Mouse (Mus musculus) c-Kit-positive CD71-positive TER-119-positive erythroid progenitor cells, embryonic 14.5 days (primary cell): ENCODE data around the gene Adamts9.
A peak's percentile ranks its signal among the peaks of the same experiment; 100 is the strongest.

Source experiments
- DNase-seq: peaks from one replicate; pipeline ENCODE4 v3.0.0-alpha.2; 2013; ENCODE audit warnings: low spot score

Adamts9 gene

DNA sequence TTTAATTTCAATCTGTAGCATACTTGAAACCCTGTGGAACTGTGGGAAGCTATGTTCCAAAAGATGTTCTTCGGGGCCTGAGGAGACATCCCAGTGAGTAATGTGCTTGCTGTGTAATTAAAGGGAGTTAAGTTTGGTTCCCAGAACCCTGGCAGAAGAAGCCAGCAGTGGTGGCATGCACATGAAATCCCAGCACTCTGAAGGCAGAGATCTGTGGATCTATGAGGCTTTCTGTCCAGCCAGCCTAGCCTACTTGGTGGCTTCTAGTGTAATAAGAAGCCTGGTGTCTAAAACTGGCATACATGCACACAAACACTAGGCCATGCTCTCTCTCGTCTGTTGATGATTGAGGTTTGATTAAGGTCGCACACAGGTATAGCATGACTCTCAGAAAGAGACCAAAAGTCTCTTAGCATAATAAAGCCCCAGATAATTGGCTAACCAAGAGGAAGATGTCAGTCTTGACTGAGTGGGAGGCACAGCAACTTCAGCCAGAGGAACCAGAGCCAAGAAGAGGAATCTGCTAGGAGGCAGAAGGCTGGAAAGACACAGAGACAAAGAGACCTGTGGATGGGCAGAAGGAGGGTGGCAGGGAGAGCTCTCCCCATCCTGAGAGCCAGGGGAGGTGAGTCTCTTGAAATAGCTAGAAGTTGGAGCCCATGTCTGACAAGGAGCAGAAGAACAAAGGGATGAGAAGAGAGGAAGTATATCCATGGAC lies 138.9 kb downstream of the Adamts9 start:
- no peak for DNase-seq

DNA sequence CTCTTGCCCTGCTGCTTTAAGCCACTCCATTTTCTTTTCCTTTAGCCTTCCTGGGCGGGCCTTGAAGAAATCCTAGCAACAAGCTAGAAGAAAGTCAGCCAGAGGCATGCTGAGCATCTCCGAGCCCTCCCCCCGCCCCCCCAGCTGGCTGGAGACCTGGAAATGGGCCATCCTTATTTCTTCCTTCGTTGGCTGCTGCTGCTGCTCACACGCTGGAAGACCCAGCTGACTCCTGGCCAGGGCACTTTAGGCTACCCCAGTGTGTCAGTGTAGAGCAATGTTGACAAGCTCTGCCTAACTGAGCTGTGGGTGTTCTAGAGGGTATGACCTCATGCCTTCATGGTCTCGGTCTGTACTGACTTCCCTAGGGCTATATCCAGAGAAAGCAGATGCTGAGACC lies 140.1 kb downstream of the Adamts9 start:
- no peak for DNase-seq

DNA sequence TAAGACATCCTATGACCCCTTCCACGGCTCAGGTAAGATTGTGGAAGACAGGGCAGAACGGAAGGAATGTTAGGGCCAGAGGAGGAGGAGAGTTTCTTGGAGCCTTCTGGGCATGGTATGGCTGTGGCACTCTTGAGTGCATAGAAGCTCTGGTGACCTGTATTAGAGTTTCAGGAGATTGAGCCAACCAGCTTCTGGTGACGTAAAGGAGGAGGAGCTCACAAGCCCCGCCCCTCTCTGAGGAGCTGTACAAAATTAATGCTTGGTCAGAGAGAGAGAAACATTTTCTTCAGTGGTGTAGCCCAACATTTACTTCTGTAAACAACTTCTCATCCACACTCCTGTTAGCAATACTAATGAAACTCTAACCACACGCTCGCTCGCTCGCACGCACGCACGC lies 140.9 kb downstream of the Adamts9 start:
- DNase-seq = no peak

DNA sequence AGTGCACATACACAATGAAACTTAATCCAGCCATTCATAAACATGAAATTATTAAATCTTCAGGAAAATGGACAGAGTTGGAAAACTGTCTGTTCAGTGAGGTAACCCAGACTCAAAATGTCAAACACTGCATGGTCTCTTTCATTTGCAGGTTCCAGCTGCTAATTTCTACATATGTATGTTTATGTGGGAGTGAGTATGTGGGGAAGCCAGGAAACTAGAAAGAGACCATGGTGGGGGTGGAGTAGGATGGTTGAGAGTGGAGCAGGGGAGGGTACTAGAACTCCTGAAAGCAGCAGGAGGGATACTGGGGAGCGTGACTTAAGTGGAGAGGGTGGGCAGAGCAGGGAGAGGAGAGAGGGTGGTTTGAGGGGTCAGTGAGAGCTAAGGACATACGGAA lies 141.8 kb downstream of the Adamts9 start:
- DNase-seq = no peak

DNA sequence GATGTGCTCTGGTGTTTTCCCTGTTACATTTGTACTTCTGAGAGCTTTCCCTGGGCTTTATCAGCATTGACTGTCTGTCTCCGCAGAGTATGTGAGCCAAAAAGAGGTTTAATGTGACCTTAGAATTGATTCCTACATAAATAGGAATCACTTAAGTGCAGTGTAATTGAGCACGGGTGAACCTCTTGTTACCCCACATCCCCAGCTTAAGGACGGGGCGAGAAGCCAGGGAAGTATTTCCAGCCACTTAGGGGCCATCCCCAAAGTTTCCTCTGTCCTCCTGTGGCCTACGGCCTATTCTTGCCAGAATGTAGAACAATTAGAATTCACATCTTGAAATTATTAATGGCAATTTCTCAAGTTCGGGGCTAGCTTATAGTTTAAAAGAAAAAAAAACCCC lies 149.5 kb downstream of the Adamts9 start:
- DNase-seq = no peak

DNA sequence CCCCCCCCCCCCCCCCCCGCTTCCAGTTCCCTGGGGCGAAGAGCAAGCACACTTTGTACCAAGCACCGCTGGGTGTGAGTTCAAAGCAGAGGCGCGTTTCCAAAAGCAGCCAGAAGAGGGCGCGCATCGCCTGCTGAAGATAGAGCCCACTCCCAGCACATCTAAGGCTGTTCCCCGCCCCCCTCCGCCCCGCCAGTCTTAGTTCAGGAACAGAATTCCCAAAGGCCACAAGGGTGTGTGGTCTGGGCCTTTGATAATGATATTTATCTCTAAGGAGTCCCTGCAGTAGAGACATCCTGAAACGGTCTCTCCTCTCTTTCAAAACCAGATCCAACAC lies 155.9 kb downstream of the Adamts9 start:
- peak; percentile 15 for DNase-seq

DNA sequence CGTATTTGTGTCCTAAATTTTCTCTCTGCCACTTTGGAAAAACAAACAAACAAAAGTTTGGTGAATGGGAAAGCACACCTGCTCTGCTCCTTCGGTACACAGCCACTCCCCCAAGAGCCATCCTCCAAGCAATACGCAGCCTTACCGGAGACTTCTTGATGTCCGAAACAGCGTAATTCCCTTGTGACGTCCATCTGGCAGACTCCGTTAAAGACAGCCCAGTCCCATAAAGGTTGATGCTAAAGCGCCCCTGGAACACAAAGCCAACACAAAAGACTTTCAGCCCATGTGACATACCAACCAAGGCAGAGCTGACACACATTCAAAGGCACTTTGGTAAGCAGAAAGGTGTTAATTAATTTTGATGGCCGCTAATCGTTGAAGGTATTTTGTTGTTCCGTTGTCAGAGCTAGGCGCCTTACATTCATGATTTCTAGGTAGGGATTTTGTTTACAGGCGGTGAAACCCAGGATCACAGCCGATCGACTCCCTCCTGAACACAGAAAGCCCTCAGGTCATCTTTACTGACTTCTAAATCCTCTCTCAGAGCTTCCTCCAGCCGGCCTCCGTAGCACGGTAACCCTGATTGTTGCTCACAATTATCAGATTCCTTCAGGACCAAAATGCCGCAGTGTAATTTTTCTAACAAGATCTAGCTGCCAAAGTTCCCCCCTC lies 156.5 kb downstream of the Adamts9 start:
- no peak for DNase-seq

DNA sequence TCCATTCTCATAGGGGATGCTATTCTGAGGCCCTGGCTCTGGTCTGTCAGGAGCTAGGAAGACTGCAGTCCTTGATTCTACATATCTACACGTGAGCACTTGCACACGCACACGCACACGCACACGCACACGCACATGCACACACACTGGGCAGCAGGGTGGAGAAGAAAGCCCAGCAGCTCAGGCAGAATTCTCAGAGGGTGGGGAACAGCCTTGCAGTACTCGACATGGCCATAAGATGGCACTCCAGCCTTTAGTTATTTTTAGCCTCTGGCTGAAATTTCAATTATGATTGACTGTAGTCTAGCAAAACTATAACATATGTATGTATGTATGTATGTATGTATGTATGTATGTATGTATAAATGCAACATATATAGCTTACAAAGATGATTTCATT lies 158.5 kb downstream of the Adamts9 start:
- DNase-seq = peak; percentile 14

DNA sequence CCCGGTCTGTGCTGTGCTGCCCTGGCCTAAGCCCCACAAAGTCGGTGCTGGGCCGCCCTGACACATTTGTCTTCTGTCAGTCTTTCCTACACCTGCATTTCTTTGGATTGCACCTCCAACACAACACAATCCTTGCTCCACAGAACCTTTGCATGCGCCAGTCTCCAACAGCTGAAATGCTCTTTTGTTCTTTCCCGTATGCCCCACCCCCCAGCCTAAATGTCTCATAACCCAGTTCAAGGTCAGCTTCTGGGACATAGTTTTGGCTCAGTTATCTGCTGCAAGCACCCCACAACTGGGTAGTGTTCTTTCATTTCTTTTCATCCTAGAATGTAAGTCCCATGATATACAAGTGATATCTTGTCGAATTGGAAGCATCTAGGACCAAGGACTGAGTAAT lies 161.8 kb downstream of the Adamts9 start:
- no peak for DNase-seq

DNA sequence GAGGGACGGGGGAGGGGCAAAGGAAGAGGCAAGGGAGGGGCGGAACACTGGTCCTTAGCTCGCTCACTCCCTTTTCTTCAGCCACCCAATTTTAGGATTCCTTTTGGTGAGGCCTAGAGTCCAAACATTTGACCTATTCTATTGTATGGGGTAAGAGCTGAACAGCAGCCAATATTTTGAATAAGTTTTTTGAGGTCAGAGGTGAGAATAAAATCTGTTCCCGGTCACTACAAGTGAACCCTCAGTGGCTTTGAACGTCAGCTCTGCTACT lies 163.4 kb downstream of the Adamts9 start:
- DNase-seq = no peak

DNA sequence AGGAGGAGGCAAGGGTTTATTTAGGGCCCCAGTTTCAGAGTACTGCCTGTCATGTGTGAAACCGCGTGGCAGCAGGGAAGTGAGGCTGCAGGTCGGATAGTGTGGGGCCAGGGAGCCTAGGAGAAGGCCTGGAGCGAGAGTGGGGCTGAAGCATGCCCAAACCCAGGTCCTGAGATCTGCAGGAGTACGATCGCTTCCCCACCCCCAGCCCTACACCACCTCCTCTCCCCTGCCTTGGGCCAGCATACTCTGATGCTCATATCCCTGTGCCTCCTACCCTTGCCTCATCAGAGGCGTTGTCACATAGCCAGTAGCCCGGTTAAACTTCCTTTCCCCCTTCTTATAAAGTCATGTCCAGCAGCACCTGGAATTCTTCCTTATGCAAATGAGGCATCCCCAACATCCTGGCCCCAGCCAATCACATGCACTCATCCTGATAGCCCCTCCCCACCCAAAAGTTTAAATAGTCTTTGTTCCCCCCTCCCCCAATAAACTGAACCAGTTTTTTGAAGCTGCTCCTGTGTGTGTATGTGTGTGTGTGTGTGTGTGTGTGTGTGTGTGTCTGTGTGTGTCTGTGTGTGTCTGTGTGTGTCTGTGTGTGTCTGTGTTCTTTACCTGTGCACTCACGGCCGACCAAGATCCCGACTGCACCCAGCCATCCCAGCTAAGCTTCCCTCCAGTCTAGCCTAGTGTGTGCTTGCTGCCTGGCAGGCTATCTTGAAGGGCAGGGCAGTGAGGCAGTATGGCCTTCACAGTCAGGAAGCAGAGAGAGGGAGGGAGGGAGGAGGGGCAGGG lies 164.0 kb downstream of the Adamts9 start:
- no peak for DNase-seq

DNA sequence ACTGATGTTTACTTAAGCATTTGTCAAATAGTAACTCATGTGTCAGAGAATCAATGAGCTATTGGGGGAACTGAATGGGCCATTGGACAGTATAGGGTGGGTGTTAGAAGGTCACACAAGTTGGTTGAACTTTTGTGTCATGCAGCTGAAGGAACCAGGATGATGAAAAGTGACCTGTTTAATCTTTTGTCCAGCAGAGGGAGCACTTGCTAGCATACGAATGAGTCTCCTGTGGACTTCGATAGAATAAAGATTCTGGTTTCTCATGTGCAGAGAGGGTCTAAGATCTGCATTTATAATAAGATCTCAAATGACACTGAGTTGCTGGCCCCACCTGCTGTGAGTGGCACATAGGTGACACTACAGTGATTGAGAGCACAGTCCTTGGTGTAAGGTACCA lies 166.9 kb downstream of the Adamts9 start:
- peak; percentile 11 for DNase-seq

DNA sequence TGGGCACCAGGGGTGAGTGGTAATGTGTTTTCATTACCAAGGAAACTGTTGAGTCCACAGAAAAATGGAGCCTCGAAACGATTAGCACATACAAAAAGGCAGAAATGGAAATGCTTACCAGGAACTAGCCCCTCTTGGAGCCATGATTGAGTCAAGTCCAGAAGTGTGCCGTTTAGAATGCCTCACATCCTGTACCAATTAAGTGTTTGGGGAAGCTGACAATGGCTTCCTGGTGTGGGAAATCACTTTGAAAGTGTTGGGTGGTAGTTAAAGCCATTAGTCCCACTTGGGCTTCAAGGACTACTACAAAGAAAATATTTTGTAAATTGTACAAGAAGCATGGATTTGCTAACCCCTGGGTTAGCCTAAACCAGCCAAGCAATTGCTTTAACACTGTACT lies 180.9 kb downstream of the Adamts9 start:
- DNase-seq = no peak

DNA sequence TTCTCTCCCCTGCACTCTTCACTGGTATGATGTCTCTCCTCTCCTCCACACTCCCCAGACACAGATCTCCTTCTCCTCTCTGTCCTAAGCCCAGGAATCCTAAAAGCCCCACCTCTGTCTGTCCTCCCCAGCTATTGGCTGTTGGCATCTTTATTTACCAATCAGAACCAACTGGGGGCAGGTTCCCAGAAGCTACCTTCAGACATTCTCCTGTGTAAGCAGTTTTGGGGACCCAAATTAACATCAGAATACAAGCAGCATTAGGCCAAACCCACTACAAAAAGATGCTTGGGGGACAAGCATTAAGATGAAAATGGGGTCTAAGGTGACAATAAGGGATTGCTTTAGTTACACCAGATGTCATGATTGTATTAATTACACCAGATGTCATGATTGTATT lies 183.7 kb downstream of the Adamts9 start:
- DNase-seq = no peak

DNA sequence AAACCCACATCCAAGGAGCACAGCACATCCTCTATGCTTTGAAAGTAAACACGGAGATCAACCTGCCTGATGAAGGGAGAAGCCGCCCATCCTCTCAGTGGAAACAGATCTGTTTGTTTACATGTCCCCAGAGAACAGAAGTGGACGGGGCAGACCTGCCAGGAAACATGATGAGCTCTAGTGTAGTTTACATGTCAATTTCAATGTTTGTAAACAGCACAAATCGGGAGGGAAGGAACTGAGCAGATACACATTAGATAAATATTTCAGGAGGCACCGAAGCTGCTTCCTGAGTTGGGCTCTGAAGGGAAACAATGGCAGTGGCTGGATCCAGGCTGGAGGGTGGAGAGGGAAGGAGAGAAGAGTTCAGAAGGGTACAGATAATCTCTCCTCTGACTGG lies 187.5 kb downstream of the Adamts9 start:
- DNase-seq = no peak

DNA sequence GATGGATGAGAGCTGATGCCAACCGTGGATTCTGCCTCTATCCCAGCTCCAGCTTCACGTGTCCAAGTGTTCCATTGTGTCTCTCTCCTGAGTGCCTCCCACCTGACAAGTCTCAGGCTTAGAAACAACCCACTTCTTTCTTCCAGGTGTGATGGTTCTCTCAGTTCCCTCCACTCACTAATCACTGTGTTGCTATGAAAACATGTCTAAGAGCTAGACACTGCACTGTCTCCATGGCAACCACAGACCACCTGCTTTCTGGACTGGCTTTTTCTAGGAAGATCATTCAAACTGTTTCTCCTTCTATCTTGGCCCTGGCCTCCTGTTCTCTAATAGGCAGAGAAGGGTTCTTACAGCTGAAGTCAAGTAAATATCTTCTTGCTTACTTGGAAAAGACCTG lies 190.6 kb downstream of the Adamts9 start:
- DNase-seq = no peak

DNA sequence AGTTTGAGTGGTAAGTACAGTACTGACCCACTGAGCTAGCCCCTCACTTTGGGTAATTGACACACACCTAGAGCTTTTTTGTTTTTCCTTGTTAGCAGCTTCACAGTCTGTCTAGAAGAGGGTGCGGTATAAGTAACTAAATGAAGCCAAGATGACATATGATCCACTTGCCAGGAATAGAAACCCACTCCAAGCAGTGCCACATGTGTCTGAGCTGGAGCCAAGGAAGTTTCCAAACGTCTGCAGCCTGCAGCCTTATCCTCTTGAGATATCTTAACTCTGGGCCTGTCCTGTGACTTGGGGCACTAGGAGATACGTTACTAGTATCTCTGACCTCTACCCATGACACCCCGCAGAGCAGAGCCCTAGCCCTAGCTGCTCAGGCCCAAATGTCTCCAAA lies 193.9 kb downstream of the Adamts9 start:
- no peak for DNase-seq

DNA sequence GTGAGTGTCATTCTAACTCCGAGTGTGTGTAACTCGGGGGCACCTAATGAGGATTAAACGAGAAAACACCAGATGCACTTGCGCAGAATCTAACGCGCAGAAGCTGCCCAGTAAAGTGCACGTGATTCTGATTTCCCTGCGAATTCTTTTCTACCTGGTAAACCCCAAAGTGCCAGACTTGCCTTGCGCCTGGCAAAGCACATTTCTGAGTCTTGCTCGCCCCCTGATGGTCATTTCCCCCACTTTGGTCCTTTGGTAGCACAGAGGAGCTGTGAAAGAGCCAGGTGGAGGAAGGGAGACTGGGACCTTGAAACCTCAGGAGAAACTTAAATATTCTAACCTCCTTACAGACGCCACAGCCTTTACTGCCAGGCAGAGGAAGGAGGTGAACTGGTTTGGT lies 199.7 kb downstream of the Adamts9 start:
- DNase-seq = no peak

DNA sequence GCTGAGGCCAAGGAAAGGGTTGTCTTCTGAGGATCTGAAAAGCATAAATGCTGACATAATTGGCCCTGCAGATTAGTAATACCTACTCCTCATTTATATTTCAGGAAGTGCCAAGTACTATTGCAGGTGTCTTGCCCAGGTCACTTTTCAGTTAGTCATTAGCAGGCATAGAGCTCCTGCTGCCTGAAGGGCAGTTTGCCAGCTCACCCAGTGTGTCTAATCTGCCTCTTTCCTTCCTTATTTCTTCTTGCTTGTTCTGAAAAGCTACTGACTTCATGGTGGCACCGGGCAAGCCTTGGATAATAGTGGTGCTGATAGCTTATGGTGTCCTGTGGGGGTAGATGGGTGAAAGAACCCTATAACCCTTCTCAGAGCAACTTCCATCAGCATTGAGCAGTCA lies 206.2 kb downstream of the Adamts9 start:
- DNase-seq = no peak

DNA sequence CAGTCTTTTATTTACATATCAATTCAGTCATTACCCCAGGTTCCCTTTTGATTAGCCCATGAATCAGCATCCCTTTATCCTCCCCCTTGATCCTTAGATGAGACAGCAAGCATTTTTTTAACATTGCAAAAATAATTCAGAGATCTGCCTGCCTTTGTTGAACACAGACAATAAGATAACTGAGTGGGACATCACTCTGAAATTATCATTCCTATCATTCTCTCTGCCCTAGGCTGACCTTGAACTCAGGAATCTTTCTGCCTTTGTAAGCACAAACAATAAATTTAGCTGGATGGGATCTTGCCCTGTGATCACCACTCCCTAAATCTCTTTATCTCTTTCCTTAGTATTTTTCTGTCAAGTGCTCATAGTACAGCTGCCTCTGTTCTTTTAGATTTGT lies 209.6 kb downstream of the Adamts9 start:
- DNase-seq = no peak

DNA sequence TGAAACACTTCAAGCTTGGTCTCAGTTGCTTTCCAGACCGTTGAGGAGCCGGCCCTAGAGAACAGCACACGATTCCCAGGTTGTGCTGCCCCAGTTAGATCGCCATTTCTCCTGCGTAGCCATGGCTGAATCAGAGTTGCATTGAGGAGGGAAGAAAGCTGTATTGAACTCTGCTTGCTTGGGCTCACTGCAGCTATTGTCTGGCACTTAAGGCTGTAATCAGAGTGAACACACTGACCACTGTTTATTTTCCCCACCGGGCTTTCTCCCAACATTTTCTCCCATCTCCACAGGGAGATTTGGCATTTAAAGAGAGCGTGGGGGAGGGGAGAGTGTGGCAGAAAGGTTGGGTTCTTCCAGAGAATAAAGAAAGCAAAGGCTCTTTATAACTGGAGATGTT lies 214.8 kb downstream of the Adamts9 start:
- no peak for DNase-seq

DNA sequence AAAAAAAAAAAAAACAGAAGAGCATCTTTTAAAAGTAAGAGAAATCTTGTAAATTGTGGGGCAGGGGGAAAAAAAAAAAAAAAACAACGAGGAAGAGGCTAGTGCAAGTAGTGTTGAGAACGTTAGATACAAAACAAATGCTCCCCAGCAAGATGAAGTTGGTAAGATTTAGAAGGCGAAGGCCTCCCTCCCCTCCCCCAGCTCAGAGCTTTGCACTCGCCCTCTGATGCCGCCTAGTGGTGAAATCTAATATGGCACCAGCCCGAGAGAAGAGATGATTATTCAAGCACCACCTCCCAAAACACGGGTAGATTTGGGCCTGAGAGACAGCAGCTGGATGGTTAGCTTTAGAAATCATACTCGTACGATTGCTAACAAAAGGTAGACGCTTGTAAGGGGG lies 215.2 kb downstream of the Adamts9 start:
- peak; percentile 24 for DNase-seq

DNA sequence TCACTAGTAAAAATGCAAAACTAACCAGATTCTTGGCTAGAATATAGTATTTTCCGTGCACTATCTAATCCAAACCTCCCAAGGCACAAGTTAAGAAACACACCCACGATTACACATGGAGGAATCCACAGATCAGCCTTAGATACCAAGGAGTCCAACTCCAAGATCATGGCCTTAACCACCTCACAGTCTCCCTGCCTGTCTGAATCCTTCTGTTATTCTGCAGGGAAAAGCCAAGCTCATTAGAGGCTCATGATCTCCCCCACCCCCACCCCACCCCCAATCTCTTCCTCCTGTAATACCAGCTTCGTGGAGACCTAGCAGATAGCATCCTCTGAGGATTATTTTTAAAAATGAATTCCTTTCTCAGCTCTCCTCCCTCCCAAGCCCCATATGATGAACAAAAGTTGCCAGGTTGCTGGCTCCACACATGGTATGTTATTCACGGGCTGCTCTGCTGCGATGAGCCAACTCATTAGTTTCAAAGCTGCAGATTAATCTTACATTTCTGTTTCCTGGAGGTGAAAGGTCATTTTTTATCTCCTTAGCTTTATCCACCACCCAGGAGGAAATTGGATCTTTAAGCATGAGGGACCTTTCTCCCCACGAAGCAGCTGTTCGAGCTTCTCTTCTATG lies 215.8 kb downstream of the Adamts9 start:
- no peak for DNase-seq
